Comparison of ENCODE assay signal across 8 mouse cellular contexts in the genomic region with DNA sequence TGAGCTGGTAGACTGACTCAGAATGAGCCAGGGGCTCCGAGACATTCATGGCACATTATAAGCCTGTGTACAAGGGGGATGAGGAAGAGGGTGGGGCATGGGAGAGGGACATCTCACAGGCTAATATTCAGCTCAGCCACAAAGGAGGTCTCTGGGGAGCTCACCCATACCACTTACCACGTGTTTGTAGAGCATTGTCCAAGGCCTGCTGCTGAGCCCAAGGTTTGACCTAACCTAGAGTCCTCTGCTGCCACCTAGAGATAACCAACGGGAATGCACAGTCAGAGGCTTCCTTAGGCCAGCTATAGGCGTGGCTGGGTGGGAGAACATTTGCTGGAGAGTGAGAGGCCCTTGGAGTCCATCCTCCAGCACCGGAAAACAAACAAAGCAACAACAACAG. TPM values are rescaled to one million over a fixed set of nuclear protein-coding genes. Genes with fewer than 3 reads are reported as not detected.
DNase-seq lines count a peak whose midpoint lies in the region; ATAC-seq and TF ChIP-seq lines count a peak whose summit lies in the region.

No protein-coding gene starts in this region.

- H3K4me2 ChIP-seq in hindbrain, embryonic 11.5 days (replicated peaks; ENCODE audit: low read depth, low read length) = no peak overlapping the region

- no peak overlapping the region for H3K4me3 ChIP-seq in hindbrain, embryonic 11.5 days (ENCODE audit: low read depth, low read length)

- peak; percentile 27 for DNase-seq in Patski (ENCODE audit: low read depth, low spot score)
- peak; percentile 57 for DNase-seq in cerebellum, adult 8-10 months
- peak; percentile 86 for DNase-seq in forelimb bud, embryonic 11.5 days (ENCODE audit: low read depth, low spot score)
- peak; percentile 89 for DNase-seq in hindbrain, embryonic 11.5 days (ENCODE audit: low spot score)
- peak; percentile 71 to 77 for DNase-seq in layer of hippocampus, postnatal 10 days (ENCODE audit: low spot score in 2 of 2)
- peak; percentile 80 for DNase-seq in lung, postnatal 25 days (ENCODE audit: low spot score)
- peak; percentile 53 for DNase-seq in right cerebral cortex, adult 18-20 months
- DNase-seq in urinary bladder, postnatal 36 days (ENCODE audit: low spot score in 2 of 2) = peak; percentile 56 to 70

- no peaks in the 10 kb centered on the region for H3K36me3 ChIP-seq in hindbrain, embryonic 11.5 days (ENCODE audit: control insufficient read depth, insufficient read depth, low read length)

- no peaks in the 10 kb centered on the region for H3K4me1 ChIP-seq in hindbrain, embryonic 11.5 days (replicated peaks; ENCODE audit: control insufficient read depth, insufficient read depth, low read length)

- H3K9ac ChIP-seq in hindbrain, embryonic 11.5 days (ENCODE audit: low read depth, low read length) = no peak overlapping the region

- CTCF ChIA-PET in Patski (lab: Charles Lee) = interaction anchor here (0.8 to 5.1 kb wide), 14 partner anchors 9 to 165 kb away, joined by 3 to 36 read pairs (median 4); no protein-coding TSS in a partner anchor

- WGBS in hindbrain, embryonic 11.5 days = 26% methylated on average over 5 of the region's 5 CpGs

- peak; percentile 91 for TF ChIP-seq CTCF in Patski (IDR thresholded peaks at IDR 0.05)

- ATAC-seq in Patski = peak; percentile 97
- peak; percentile 87 for ATAC-seq in hindbrain, embryonic 11.5 days (ENCODE audit: low FRiP score)

- H3K27ac ChIP-seq in hindbrain, embryonic 11.5 days (ENCODE audit: low read depth, low read length) = no peak overlapping the region

- POLR2A ChIA-PET in Patski (lab: Charles Lee) = interaction anchor here (0.6 to 1.1 kb wide), 2 partner anchors 10 to 14 kb away, joined by 3 to 6 read pairs; no protein-coding TSS in a partner anchor

- in situ Hi-C loops in Patski (cut with MboI; ENCODE audit: low pct_unique_long_range_greater_than_20kb) = no loop called here

- no peaks in the 10 kb centered on the region for H3K9me3 ChIP-seq in hindbrain, embryonic 11.5 days (ENCODE audit: control insufficient read depth, low read length)

- no peaks in the 10 kb centered on the region for H3K27me3 ChIP-seq in Patski
- peaks cover 4% of the 10 kb centered on the region; the same call in 1 of the 2 replicates for H3K27me3 ChIP-seq in hindbrain, embryonic 11.5 days (ENCODE audit: control insufficient read depth, insufficient read depth, low read length)

RNA-seq across cellular contexts. Expression of gene Nup54, which starts 36.9 kb away (rescaled TPM):
- polyA plus RNA-seq in Patski (2021) = 48.6 TPM
- 67.5 and 69.3 TPM in 2 replicates for polyA plus RNA-seq in hindbrain, embryonic 11.5 days (2014; fragmentation: Nextera tagmentation; extraction: Ambion mirVana)
- 10 to 100 TPM; 33.9 to 41.7 TPM for total RNA-seq in layer of hippocampus, postnatal 10 days (2021)

RNA-seq across cellular contexts. Expression of gene Cxcl10, which starts 49.5 kb away (rescaled TPM):
- polyA plus RNA-seq in Patski (2021) = 2.1 TPM
- polyA plus RNA-seq in hindbrain, embryonic 11.5 days (2014; fragmentation: Nextera tagmentation; extraction: Ambion mirVana) = 0.57 and 0.71 TPM in 2 replicates
- total RNA-seq in layer of hippocampus, postnatal 10 days (2021) = not detected

Comparison
In these comparisons a context has a peak if more than half of its experiments do, and no peak if none do; other contexts are left out.
1. DNase-seq: peak in every context shown above with its lines; median percentile 89 in hindbrain, embryonic 11.5 days; 86 in forelimb bud, embryonic 11.5 days; 80 in lung, postnatal 25 days; 74 in layer of hippocampus, postnatal 10 days; 63 in urinary bladder, postnatal 36 days; 57 in cerebellum, adult 8-10 months; 53 in right cerebral cortex, adult 18-20 months; 27 in Patski.